Mouse (Mus musculus): Measurements from ENCODE around the gene Cd2. TPM values are rescaled to one million over a fixed set of nuclear protein-coding genes. Genes with fewer than 3 reads are reported as not detected.

The Cd2 gene
- total and polyA plus RNA-seq, 3 experiments, result not detected

- Histone ChIP-seq H3K27ac (ENCODE audit: control insufficient read depth, low read depth, low read length) (no peak overlapping the region), H3K27me3 (ENCODE audit: control insufficient read depth in 1 of 2, insufficient read depth in 2 of 2, low read length in 2 of 2) (no peaks in the 10 kb centered on the region), H3K36me3 (ENCODE audit: control insufficient read depth in 1 of 2, insufficient read depth in 2 of 2, low read length in 2 of 2) (no peaks in the 10 kb centered on the region), H3K79me2 (ENCODE audit: control insufficient read depth, insufficient read depth, low read length, poor library complexity) (no peaks in the 10 kb centered on the region), H3K9me3 (replicated peaks; ENCODE audit: insufficient read depth, low read length) (no peaks in the 10 kb centered on the region), H3K4me1 (ENCODE audit: control insufficient read depth in 1 of 2, insufficient read depth in 2 of 2, low read length in 2 of 2) (no peaks in the 10 kb centered on the region), H3K9ac (ENCODE audit: control insufficient read depth, low read depth, low read length, poor library complexity, severe bottlenecking) (no peak overlapping the region), H3K4me3 (ENCODE audit: control insufficient read depth in 1 of 2, insufficient read depth in 1 of 2, low read depth in 2 of 2, low read length in 2 of 2) (no peak overlapping the region)
- DNase-seq (ENCODE audit: low read depth, low spot score), result no peak
- no peak for TF ChIP-seq RCOR1 (IDR thresholded peaks at IDR 0.05; ENCODE audit: low read depth, low read length)
- TF ChIP-seq ZNF384 (IDR thresholded peaks at IDR 0.05; ENCODE audit: low read depth, low read length), result no peak
- no peak for TF ChIP-seq RAD21 (IDR thresholded peaks at IDR 0.05; ENCODE audit: low read depth, low read length)
- no peak for TF ChIP-seq BHLHE40 (IDR thresholded peaks at IDR 0.05; ENCODE audit: borderline replicate concordance, low read depth, low read length)
- TF ChIP-seq CHD1 (IDR thresholded peaks at IDR 0.05; ENCODE audit: low read depth, low read length), result no peak
- TF ChIP-seq POLR2AphosphoS2 (IDR thresholded peaks at IDR 0.05; ENCODE audit: low read length), result no peak
- no peak for TF ChIP-seq MXI1 (IDR thresholded peaks at IDR 0.05; ENCODE audit: low read depth, low read length)
- no peak for TF ChIP-seq MYC (IDR thresholded peaks at IDR 0.05; ENCODE audit: low read depth, low read length)
- TF ChIP-seq ZMIZ1 (IDR thresholded peaks at IDR 0.05; ENCODE audit: low read depth, low read length), result no peak
- TF ChIP-seq ZKSCAN1 (IDR thresholded peaks at IDR 0.05; ENCODE audit: low read depth, low read length), result no peak
- no peak for TF ChIP-seq UBTF (IDR thresholded peaks at IDR 0.05; ENCODE audit: borderline replicate concordance, insufficient read depth, low read depth, low read length)
- TF ChIP-seq MAFK (IDR thresholded peaks at IDR 0.05; ENCODE audit: borderline replicate concordance, low read depth, low read length), result no peak
- no peak for TF ChIP-seq USF1 (IDR thresholded peaks at IDR 0.05; ENCODE audit: low read depth, low read length)
- no peak for TF ChIP-seq CHD2 (IDR thresholded peaks at IDR 0.05; ENCODE audit: low read length)
- no peak for TF ChIP-seq GABPA (IDR thresholded peaks at IDR 0.05; ENCODE audit: low read depth, low read length)
- no peak for TF ChIP-seq POLR2A (IDR thresholded peaks at IDR 0.05; ENCODE audit: control insufficient read depth in 1 of 2, insufficient read depth in 1 of 2, low read depth in 1 of 2, low read length in 2 of 2, poor library complexity in 1 of 2)
- TF ChIP-seq GATA1 (IDR thresholded peaks at IDR 0.05; ENCODE audit: low read depth, low read length), result no peak
- TF ChIP-seq NRF1 (IDR thresholded peaks at IDR 0.05; ENCODE audit: insufficient read depth, low read depth, low read length, poor library complexity, severe bottlenecking), result no peak
- no peak for TF ChIP-seq JUND (IDR thresholded peaks at IDR 0.05; ENCODE audit: low read depth, low read length)
- no peak for TF ChIP-seq TCF12 (IDR thresholded peaks at IDR 0.05; ENCODE audit: low read depth, low read length)
Measured at GRCm38 (mm10) chr3:101243002-101243401, 44.7 kb downstream of the Cd2 start.

DNA sequence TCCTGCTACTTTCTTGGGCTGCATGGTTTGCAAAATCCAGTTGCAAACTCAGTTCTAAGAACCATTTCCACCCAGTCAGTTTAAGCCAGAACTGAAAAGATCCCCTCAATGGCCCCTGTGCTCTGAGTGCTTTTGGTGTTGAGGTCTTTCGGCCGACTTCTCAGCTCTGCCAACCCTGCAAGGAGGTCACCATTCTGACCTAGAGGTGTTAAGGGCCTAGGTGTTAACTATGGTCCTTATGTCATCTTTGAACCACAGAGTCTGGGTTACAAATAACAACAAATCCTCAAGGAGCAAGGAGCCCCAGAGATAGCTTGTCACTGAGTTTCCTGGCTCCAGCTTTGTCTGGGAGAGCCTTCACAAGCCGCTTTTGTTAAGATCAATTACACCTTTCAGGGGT, 45.9 kb downstream of the Cd2 start:
- Histone ChIP-seq H3K4me1 (ENCODE audit: control insufficient read depth in 1 of 2, insufficient read depth in 2 of 2, low read length in 2 of 2) (no peaks in the 10 kb centered on the region), H3K4me3 (ENCODE audit: control insufficient read depth in 1 of 2, insufficient read depth in 1 of 2, low read depth in 2 of 2, low read length in 2 of 2) (no peak overlapping the region), H3K36me3 (ENCODE audit: control insufficient read depth in 1 of 2, insufficient read depth in 2 of 2, low read length in 2 of 2) (no peaks in the 10 kb centered on the region), H3K9ac (ENCODE audit: control insufficient read depth, low read depth, low read length, poor library complexity, severe bottlenecking) (no peak overlapping the region), H3K79me2 (ENCODE audit: control insufficient read depth, insufficient read depth, low read length, poor library complexity) (no peaks in the 10 kb centered on the region), H3K27me3 (ENCODE audit: control insufficient read depth in 1 of 2, insufficient read depth in 2 of 2, low read length in 2 of 2) (no peaks in the 10 kb centered on the region), H3K27ac (ENCODE audit: control insufficient read depth, low read depth, low read length) (no peak overlapping the region), H3K9me3 (replicated peaks; ENCODE audit: insufficient read depth, low read length) (no peaks in the 10 kb centered on the region)
- DNase-seq (ENCODE audit: low read depth, low spot score), result no peak
- TF ChIP-seq POLR2A (IDR thresholded peaks at IDR 0.05; ENCODE audit: control insufficient read depth in 1 of 2, insufficient read depth in 1 of 2, low read depth in 1 of 2, low read length in 2 of 2, poor library complexity in 1 of 2), result no peak
- TF ChIP-seq ZMIZ1 (IDR thresholded peaks at IDR 0.05; ENCODE audit: low read depth, low read length), result no peak
- no peak for TF ChIP-seq MAFK (IDR thresholded peaks at IDR 0.05; ENCODE audit: borderline replicate concordance, low read depth, low read length)
- TF ChIP-seq GATA1 (IDR thresholded peaks at IDR 0.05; ENCODE audit: low read depth, low read length), result no peak
- TF ChIP-seq CHD2 (IDR thresholded peaks at IDR 0.05; ENCODE audit: low read length), result no peak
- TF ChIP-seq ELF1 (IDR thresholded peaks at IDR 0.05; ENCODE audit: low read depth, low read length), result no peak
- no peak for TF ChIP-seq E2F4 (IDR thresholded peaks at IDR 0.05; ENCODE audit: borderline replicate concordance, low read depth, low read length)
- no peak for TF ChIP-seq ZC3H11A (IDR thresholded peaks at IDR 0.05; ENCODE audit: low read depth, low read length)
- TF ChIP-seq SMC3 (IDR thresholded peaks at IDR 0.05; ENCODE audit: low read depth, low read length), result no peak
- no peak for TF ChIP-seq BHLHE40 (IDR thresholded peaks at IDR 0.05; ENCODE audit: borderline replicate concordance, low read depth, low read length)
- no peak for TF ChIP-seq HCFC1 (IDR thresholded peaks at IDR 0.05; ENCODE audit: low read depth, low read length)
- TF ChIP-seq ETS1 (IDR thresholded peaks at IDR 0.05; ENCODE audit: low read depth, low read length), result no peak
- TF ChIP-seq TAL1 (IDR thresholded peaks at IDR 0.05; ENCODE audit: low read length), result no peak
- no peak for TF ChIP-seq TCF12 (IDR thresholded peaks at IDR 0.05; ENCODE audit: low read depth, low read length)
- no peak for TF ChIP-seq KAT2A (conservative IDR thresholded peaks at IDR 0.05; ENCODE audit: low read depth, low read length)

Data from MEL (cell line).